Mouse (Mus musculus) spleen, postnatal 10 days (tissue): ENCODE data around the gene Cdkl4.
"Not testable (repeated sequence)": the region's sequence is repeated elsewhere in the genome, so short reads cannot be mapped to it uniquely, and the experiment has no call there.

Experiments
- DNase-seq, 2 experiments: peaks; one replicate each; pipeline ENCODE4 v3.0.0; 2021 to 2022; ENCODE audit warnings: low spot score in 2 of 2

Gene Cdkl4

GRCm38 (mm10) chr17:80577639-80578038 is at the start of gene Cdkl4:
Gene Cdkl4, minus strand, starts transcription at chr17:80577813.
- no peak for DNase-seq

GRCm38 (mm10) chr17:80624979-80625378 is 47.4 kb upstream of the Cdkl4 start:
- DNase-seq, result no peak

DNA sequence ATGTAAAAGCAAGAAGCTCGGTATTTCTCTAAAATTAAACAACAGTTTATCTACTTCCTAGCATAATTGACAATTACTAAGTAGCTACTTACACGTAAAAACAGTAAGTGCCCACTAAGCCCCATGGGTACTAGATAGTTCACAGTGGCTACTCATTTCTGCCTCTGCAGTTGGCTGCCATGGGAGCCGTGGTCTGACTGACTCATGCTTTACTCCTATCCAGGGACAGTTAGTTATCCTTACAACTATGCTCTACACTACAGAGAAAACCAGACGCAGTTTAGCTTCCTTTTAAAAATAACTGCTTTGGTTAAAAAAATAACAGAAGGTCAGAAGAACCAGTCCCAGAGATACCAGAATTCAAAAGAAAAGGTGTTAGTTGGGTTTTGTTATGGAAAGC is 44.1 kb upstream of the Cdkl4 start:
- DNase-seq, result no peak

DNA sequence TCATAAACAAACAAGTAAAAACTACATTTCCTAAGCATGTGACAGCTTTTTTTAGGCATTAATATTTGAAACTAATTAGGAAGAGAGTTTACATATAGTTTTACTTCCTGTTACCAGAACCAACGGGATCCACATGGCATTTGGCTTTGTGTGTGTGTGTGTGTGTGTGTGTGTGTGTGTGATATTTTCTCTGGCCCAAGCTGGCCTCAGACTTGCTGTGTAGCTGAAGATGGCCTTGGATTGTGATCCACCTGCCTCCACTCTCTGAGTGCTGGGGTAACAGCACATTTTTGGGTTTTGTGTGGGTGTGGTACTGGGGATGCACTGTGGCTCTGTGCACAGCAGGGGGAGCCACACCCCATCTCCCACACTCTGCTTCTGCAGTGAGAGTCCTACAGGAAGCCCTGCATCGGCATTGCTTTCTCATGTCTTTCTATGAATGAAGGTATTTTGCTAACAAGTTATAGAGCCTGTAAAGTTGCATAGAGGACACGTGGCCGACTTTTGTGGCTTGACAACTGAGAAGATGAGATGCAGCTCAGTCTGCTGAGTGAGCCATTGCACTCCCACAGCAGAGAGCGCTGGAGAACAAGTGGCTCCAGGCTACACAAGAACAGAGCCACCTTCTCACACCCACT is 43.3 kb upstream of the Cdkl4 start:
- peak; percentile 30 to 66 for DNase-seq

DNA sequence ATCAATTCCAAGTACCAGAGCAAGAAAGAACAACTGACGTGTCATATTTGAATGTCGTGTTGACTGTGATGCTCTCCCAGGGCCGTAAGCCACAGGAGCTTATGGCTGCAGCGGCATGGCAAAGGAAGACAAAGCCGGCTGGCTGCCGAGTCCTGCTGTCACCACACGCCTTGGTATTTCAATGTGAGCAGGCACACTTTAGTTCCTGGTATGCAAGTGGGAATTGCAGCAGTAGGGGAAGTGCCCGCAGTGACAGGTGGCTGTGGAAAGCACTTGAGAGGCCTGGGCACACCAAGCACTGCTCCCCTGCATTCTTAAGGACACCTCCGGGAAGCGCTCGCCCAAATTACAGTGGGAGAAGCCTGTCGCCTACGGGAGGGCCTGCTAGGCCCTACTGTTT is 41.9 kb upstream of the Cdkl4 start:
- DNase-seq, result no peak

- no peak for DNase-seq
Observed at GRCm38 (mm10) chr17:80618890-80619289, 41.3 kb upstream of the Cdkl4 start.

- no peak for DNase-seq
Observed at GRCm38 (mm10) chr17:80603806-80604205, 26.2 kb upstream of the Cdkl4 start.

- no peak for DNase-seq
Observed at GRCm38 (mm10) chr17:80603079-80603625, 25.5 kb upstream of the Cdkl4 start.

- peak in 1 of 2 experiments; percentile 55 for DNase-seq
Observed at GRCm38 (mm10) chr17:80601371-80601770, 23.8 kb upstream of the Cdkl4 start.

GRCm38 (mm10) chr17:80583051-80583450 is 5.4 kb upstream of the Cdkl4 start:
- no peak for DNase-seq

DNA sequence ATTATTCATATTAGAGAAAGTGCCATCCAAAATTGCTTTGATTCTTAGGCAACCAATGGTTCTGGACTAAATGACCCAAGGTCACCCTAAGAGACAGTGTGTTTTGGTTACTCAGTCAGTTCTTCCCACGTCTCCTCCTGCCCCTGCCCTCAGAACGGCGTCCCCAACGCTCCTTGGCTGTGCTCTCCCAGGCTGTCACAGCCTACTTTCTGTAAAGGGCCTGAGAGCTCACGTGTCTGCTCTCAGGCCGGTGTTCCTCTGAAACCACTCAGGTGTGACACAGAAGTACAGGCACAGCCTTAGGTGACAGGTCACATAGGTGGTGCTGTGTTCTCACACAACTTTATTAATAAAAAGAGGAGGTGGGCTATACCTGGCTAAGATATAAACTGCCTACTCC is 2.3 kb upstream of the Cdkl4 start:
- no peak for DNase-seq

GRCm38 (mm10) chr17:80579089-80579488 is 1.5 kb upstream of the Cdkl4 start:
- no peak for DNase-seq

DNA sequence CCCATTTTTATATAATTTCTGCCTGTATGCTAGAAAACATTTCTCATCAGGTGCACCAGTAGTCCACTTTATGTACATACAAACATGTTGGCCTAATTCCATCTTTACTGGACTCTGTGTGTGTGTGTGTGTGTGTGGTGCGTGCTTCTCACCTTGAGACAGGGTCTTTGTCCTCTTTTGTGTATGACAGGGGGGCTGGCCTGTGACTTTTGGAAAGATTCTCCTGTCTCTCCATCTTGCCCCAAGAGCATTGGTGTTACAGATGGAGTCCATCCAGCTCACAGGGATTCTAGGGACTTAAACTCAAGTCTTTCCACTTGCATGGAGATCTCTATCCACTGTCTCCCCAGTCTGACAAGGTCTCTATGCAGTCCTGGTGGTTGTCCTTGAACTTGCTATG is 428 bp upstream of the Cdkl4 start:
- no peak for DNase-seq

GRCm38 (mm10) chr17:80577214-80577613 is 399 bp downstream of the Cdkl4 start:
- DNase-seq, result peak; percentile 23 to 80

DNA sequence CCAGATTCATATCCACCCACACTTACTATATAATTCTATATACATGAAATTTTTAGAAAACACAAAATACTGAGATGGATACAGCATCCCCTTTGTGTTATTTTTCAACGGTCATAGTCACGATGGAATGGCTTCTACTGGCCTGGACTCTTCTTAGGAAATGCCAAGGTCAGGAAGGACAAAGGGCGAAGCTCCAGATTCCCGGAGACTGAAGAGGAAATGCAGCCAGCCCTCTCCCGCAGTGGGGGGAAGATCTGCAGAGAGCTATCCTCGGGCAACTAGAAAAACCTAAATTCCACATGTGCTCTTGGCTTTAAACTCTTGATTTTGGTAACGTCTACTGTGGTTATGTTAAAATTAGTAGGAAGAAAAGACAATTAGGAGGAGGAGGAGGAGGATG is 2.6 kb downstream of the Cdkl4 start:
- no peak for DNase-seq

- no peak for DNase-seq
Observed at GRCm38 (mm10) chr17:80574471-80574965, 3.1 kb downstream of the Cdkl4 start.

DNA sequence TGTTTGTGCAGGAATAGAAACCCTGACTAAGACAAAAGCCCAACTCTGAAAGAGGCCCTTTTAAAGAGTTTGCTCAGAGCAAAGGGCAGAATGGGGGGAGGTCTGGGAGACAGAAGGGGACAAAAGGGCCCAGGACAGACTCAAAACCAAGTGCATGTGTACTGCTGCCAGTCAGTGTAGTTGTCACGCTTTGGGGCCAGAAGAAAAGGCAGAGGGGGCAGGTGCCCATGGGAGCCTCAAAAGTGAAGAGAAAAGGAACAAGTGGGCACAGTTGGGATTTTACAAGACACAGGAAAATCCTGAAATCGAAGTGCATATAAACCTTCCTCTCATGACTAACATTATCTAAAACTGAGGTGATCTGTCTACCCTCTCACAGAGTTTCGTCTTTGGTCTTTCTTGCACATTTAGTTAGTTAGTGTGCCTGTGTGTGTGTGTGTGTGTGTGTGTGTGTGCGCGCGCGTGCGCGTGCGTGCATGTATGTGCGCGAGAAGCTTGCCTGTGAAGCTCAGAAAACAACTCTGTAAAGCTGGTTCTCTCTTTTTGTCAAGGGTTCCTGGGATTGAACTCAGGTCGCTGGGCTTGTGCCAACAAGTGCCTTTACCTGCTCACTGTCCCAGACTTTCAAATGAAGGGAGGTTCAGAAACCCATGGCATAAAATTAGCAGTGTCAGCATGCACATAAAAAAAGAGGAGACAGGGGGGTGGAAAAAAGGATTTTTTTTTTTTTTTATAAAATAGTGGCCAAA is 5.3 kb downstream of the Cdkl4 start:
- no peak for DNase-seq

- DNase-seq, result no peak
Observed at GRCm38 (mm10) chr17:80571460-80571859, 6.2 kb downstream of the Cdkl4 start.

GRCm38 (mm10) chr17:80569718-80570117 is 7.9 kb downstream of the Cdkl4 start:
- not testable (repeated sequence) for DNase-seq

DNA sequence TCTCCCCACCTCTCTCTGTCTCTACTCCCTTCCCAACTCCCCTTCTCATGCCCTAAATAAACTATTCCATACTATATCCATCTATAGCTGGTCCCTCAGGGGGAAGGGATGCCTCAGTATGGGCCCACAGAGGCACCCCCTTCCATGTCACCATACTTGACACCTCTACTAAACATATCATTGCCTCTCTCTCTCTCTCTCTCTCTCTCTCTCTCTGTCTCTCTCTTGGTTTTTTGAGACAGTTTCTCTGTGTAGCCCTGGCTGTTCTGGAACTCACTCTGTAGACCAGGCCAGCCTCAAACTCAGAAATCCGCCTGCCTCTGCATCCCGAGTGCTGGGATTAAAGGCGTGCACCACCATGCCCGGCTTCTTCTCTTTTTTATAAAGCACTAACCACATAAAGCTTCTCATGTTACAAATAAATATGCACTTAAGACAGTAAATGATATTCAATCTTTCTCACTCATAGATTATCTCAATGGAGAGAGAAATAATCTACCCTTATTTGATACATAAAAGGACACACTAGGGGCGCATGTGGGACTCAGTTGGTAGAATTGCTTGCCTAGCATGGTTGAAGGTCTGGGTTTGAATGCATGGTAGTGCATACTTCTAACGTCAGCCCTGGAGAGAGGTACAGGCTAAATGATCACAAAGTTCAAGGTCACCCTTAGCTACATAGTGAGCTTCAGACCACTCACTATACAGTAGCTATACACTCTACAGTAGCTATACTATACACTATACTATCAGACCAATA is 8.6 kb downstream of the Cdkl4 start:
- DNase-seq, result no peak

DNA sequence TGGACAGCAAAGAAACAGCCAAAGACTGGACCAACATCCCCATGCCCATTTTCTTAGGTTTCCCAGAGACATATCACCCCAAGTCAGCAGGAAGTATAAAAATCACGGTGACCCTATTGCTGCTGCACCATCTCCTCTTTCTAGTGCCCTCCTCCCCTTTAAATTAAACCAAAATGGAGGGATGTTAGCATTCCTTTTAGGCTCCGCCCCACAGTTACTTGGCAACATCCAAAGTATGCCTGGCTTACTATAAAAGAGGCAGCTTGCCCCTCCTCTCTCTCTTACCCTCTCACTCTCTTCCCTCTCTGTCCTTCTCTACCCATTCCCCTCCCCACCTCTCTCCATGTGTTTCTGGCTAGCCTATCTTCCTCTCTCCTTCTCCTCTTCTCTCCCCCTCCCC is 9.2 kb downstream of the Cdkl4 start:
- no peak for DNase-seq

DNA sequence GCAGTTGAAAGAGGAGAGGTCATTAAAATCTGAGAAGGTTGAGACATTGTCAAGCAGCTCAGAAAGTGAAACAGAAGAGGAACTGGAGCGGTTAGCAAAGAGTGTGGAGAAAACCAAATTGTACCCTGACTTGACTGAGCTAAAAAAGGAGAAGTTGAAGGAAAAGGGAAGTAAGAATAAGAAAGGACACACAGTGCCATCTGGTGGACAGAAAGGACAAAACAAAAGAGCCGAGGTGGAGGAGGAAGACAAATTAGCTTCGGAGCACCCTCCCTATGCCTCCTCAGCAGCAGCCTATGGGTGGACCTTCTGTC is 13.0 kb downstream of the Cdkl4 start:
- peak; percentile 30 to 61 for DNase-seq
